Mouse (Mus musculus): ENCODE results near the gene Ptprg.

DNA sequence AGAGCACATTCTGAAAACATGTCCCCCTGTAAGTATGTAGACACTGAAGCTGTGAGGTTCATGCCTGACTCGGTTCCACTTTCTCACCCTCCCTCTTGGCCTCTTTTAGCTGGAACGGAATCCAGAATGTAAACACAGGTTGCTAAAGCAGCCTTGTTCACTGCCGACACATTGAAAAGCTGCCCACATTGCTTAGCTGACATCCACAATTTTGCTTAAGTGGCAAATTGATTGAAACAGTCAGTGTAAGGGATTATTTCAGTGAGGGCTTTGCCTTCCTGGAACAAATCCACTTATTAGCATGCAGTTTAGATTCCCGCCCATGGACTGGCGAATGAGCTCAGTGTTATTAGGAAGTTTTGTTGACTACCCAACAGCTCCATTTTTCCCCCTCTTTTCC is 532.8 kb downstream of the Ptprg start:
- TF ChIP-seq CTCF (IDR thresholded peaks at IDR 0.05; ENCODE audit: borderline replicate concordance, insufficient read depth, low read length) (no peak), POLR2A (IDR thresholded peaks at IDR 0.05; ENCODE audit: low read depth, low read length) (no peak)

Measured in embryonic fibroblast, embryonic 13.5 days (primary cell).